Mouse (Mus musculus) stomach, postnatal 0 days (tissue): ENCODE data around the gene Csk. TPM values are rescaled to one million over a fixed set of nuclear protein-coding genes. Genes with fewer than 3 reads are reported as not detected.

Experiments used
- ATAC-seq: fragments of 200-750 bp; cut with Nextera tagmentation; 2 replicates; pipeline ENCODE4 v1.8.0; 2017; ENCODE audit not compliant: low FRiP score, low TSS enrichment
- DNase-seq: peaks from one replicate; pipeline ENCODE4 v3.0.0-alpha.2; 2016; ENCODE audit warnings: low spot score
- H3K27ac ChIP-seq: fragments of 300-500 bp; sonication (generic); replicated peaks from 2 replicates; pipeline ENCODE4 v1.5.1; 2014; ENCODE audit warnings: mild to moderate bottlenecking, control low read depth
- H3K27me3 ChIP-seq: fragments of 300-500 bp; sonication (generic); 2 replicates; pipeline ENCODE4 v1.6.1; 2014; ENCODE audit warnings: low read length; ENCODE audit not compliant: control insufficient read depth, insufficient read depth
- H3K36me3 ChIP-seq: fragments of 300-500 bp; sonication (generic); 2 replicates; pipeline ENCODE4 v1.6.1; 2014; ENCODE audit warnings: low read length, mixed read lengths; ENCODE audit not compliant: control insufficient read depth, insufficient read depth
- H3K4me1 ChIP-seq: fragments of 300-500 bp; sonication (generic); replicated peaks from 2 replicates; pipeline ENCODE4 v1.6.1; 2014; ENCODE audit warnings: antibody characterized with exemption; ENCODE audit not compliant: control insufficient read depth, insufficient read depth
- H3K4me2 ChIP-seq: fragments of 300-500 bp; sonication (generic); replicated peaks from 2 replicates; pipeline ENCODE4 v1.6.1; 2014; ENCODE audit warnings: low read depth, mild to moderate bottlenecking, control low read depth, moderate library complexity
- H3K4me3 ChIP-seq: fragments of 300-500 bp; sonication (generic); 2 replicates; pipeline ENCODE4 v1.5.1; 2014; ENCODE audit warnings: low read depth, low read length, control low read depth
- H3K9ac ChIP-seq: fragments of 300-500 bp; sonication (generic); 2 replicates; pipeline ENCODE4 v1.6.1; 2014; ENCODE audit warnings: mild to moderate bottlenecking, low read length, control low read depth, mixed read lengths
- H3K9me3 ChIP-seq: fragments of 300-500 bp; sonication (generic); 2 replicates; pipeline ENCODE4 v1.6.1; 2016; ENCODE audit warnings: low read length; ENCODE audit not compliant: control insufficient read depth
- CTCF ChIP-seq: IDR thresholded peaks from 2 replicates; pipeline ENCODE4 v1.5.1; 2016; ENCODE audit warnings: antibody characterized with exemption, low read depth, mild to moderate bottlenecking, moderate library complexity
- EP300 ChIP-seq: optimal IDR thresholded peaks from 2 replicates; pipeline ENCODE3; 2016; ENCODE audit warnings: antibody characterized with exemption
- WGBS: fragments of 180-500 bp; shearing (Covaris S2); extraction: QIAGEN DNeasy Blood & Tissue Kit; methylation state at CpG from one replicate; pipeline ENCODE4 v1.1.7; 2014; 5-methylcytosine and 5-hydroxymethylcytosine counted together
- polyA plus RNA-seq: library from polyadenylated mRNA; unstranded; fragments of >200 nt; fragmentation: Nextera tagmentation; extraction: Ambion mirVana; gene quantifications from 2 replicates; pipeline ENCODE4 v1.2.1, GENCODE M21; 2015

The Csk gene
- polyA plus RNA-seq, 1 experiment from 2014 or later: 20.7 TPM

- Histone ChIP-seq H3K4me2 (no peak overlapping the region), H3K27ac (no peak overlapping the region), H3K27me3 (peaks cover 3% of the 10 kb centered on the region; the same call in 1 of the 2 replicates), H3K36me3 (no peaks in the 10 kb centered on the region), H3K9ac (no peak overlapping the region), H3K4me1 (no peaks in the 10 kb centered on the region), H3K4me3 (no peak overlapping the region), H3K9me3 (no peaks in the 10 kb centered on the region)
- TF ChIP-seq CTCF (no peak), EP300 (no peak)
- WGBS: 57% methylated on average over 3 of the region's 3 CpGs
- DNase-seq (no peak), ATAC-seq (no peak)
Measured at GRCm38 (mm10) chr9:57610359-57610826, 43.0 kb downstream of the Csk start.

- H3K27ac ChIP-seq: no peak overlapping the region
- no peak overlapping the region for H3K9ac ChIP-seq
- TF ChIP-seq EP300 (no peak), CTCF (no peak)
- H3K27me3 ChIP-seq: peaks cover 3% of the 10 kb centered on the region; the same call in 1 of the 2 replicates
- no peak overlapping the region for H3K4me3 ChIP-seq
- no peak overlapping the region for H3K4me2 ChIP-seq
- ATAC-seq (no peak), DNase-seq (no peak)
- no peaks in the 10 kb centered on the region for H3K36me3 ChIP-seq
- H3K9me3 ChIP-seq: no peaks in the 10 kb centered on the region
- H3K4me1 ChIP-seq: no peaks in the 10 kb centered on the region
- 59% methylated on average over 3 of the region's 3 CpGs for WGBS
Measured at GRCm38 (mm10) chr9:57609803-57610202, 43.6 kb downstream of the Csk start.

GRCm38 (mm10) chr9:57606139-57606851, 47.1 kb downstream of the Csk start, which contains the start of gene Cplx3:
Cplx3 (minus strand) TSS chr9:57606281.
- 10% methylated on average over 24 of the region's 24 CpGs for WGBS
- H3K4me1 ChIP-seq: no peaks in the 10 kb centered on the region
- no peak within 1 kb of the TSS for H3K9ac ChIP-seq
- no peaks in the 10 kb centered on the region for H3K9me3 ChIP-seq
- H3K27ac ChIP-seq: no peak within 1 kb of the TSS
- H3K36me3 ChIP-seq: no peaks in the 10 kb centered on the region
- TF ChIP-seq EP300 (no peak), CTCF (peak; percentile 21; the same call in 1 of the 2 replicates)
- DNase-seq (peak; percentile 83), ATAC-seq (peak; percentile 83)
- H3K27me3 ChIP-seq: peaks cover 3% of the 10 kb centered on the region; the same call in 1 of the 2 replicates
- no peak within 1 kb of the TSS for H3K4me3 ChIP-seq
- H3K4me2 ChIP-seq: no peak within 1 kb of the TSS

- no peaks in the 10 kb centered on the region for H3K36me3 ChIP-seq
- H3K9ac ChIP-seq: no peak overlapping the region
- ATAC-seq (no peak), DNase-seq (no peak)
- H3K4me1 ChIP-seq: no peaks in the 10 kb centered on the region
- H3K27me3 ChIP-seq: peaks cover 3% of the 10 kb centered on the region; the same call in 1 of the 2 replicates
- no peak overlapping the region for H3K4me2 ChIP-seq
- H3K4me3 ChIP-seq: no peak overlapping the region
- H3K9me3 ChIP-seq: no peaks in the 10 kb centered on the region
- 18% methylated on average over 9 of the region's 9 CpGs for WGBS
- TF ChIP-seq EP300 (no peak), CTCF (no peak)
- no peak overlapping the region for H3K27ac ChIP-seq
Measured at GRCm38 (mm10) chr9:57605503-57605902, 47.9 kb downstream of the Csk start.

GRCm38 (mm10) chr9:57604875-57605274, 48.6 kb downstream of the Csk start:
- TF ChIP-seq CTCF: no peak
- TF ChIP-seq EP300: no peak
- H3K4me1 ChIP-seq: no peaks in the 10 kb centered on the region
- WGBS: 83% methylated on average over 4 of the region's 4 CpGs
- H3K4me2 ChIP-seq: no peak overlapping the region
- no peaks in the 10 kb centered on the region for H3K9me3 ChIP-seq
- H3K9ac ChIP-seq: no peak overlapping the region
- H3K4me3 ChIP-seq: no peak overlapping the region
- peaks cover 3% of the 10 kb centered on the region; the same call in 1 of the 2 replicates for H3K27me3 ChIP-seq
- ATAC-seq: no peak
- H3K27ac ChIP-seq: no peak overlapping the region
- no peaks in the 10 kb centered on the region for H3K36me3 ChIP-seq
- no peak for DNase-seq

- no peak for TF ChIP-seq EP300
- no peak for TF ChIP-seq CTCF
- WGBS: 63% methylated on average over 8 of the region's 8 CpGs
- Histone ChIP-seq H3K4me2 (no peak overlapping the region), H3K9ac (no peak overlapping the region), H3K4me1 (no peaks in the 10 kb centered on the region), H3K36me3 (no peaks in the 10 kb centered on the region), H3K27me3 (peaks cover 3% of the 10 kb centered on the region; the same call in 1 of the 2 replicates), H3K9me3 (no peaks in the 10 kb centered on the region), H3K27ac (no peak overlapping the region), H3K4me3 (no peak overlapping the region)
- no peak for DNase-seq
- ATAC-seq: no peak
Measured at GRCm38 (mm10) chr9:57602098-57602497, 51.3 kb downstream of the Csk start.
